Mouse (Mus musculus) cortical plate, adult 2 months (tissue): Measurements from ENCODE around the gene Casp12. TPM values are rescaled to one million over a fixed set of nuclear protein-coding genes. Genes with fewer than 3 reads are reported as not detected.

Source experiments
- H3K27ac ChIP-seq: fragments of 200-500 bp; 2 replicates; pipeline ENCODE4 v1.5.1; 2012; ENCODE audit warnings: low read length, control low read depth, inconsistent platforms; ENCODE audit not compliant: insufficient read depth
- H3K4me1 ChIP-seq: fragments of 200-500 bp; 2 replicates; pipeline ENCODE4 v1.6.1; 2011; ENCODE audit warnings: low read length; ENCODE audit not compliant: control insufficient read depth, insufficient read depth
- H3K4me3 ChIP-seq: fragments of 200-500 bp; 2 replicates; pipeline ENCODE4 v1.5.1; 2011; ENCODE audit warnings: mild to moderate bottlenecking, low read length, control low read depth; ENCODE audit not compliant: insufficient read depth
- CTCF ChIP-seq: fragments of 200-500 bp; IDR thresholded peaks from 2 replicates; pipeline ENCODE4 v1.5.1; 2011; ENCODE audit warnings: mild to moderate bottlenecking, control low read depth, low read length; ENCODE audit not compliant: insufficient read depth; ENCODE audit errors: extremely low read depth
- POLR2A ChIP-seq: fragments of 200-500 bp; IDR thresholded peaks from 2 replicates; pipeline ENCODE4 v1.6.1; 2011; ENCODE audit warnings: mild to moderate bottlenecking, low read length, control low read depth; ENCODE audit not compliant: insufficient read depth; ENCODE audit errors: extremely low read depth
- polyA plus RNA-seq: library from polyadenylated mRNA; depleted of rRNA; stranded (reverse); fragments of >200 nt; gene quantifications from 2 replicates; pipeline ENCODE4 v1.2.3, GENCODE M21; 2012; rRNA removed

The Casp12 gene
- polyA plus RNA-seq = 1.3 and 1.5 TPM in 2 replicates

GRCm38 (mm10) chr9:5345291-5345898 is at the start of gene Casp12:
Casp12 (plus strand) TSS chr9:5345430.
- no peak within 1 kb of the TSS for H3K27ac ChIP-seq
- H3K4me1 ChIP-seq = no peaks in the 10 kb centered on the region
- no peak for TF ChIP-seq POLR2A
- no peak for TF ChIP-seq CTCF
- no peak within 1 kb of the TSS for H3K4me3 ChIP-seq

- Histone ChIP-seq H3K4me3 (no peak overlapping the region), H3K4me1 (no peaks in the 10 kb centered on the region), H3K27ac (no peak overlapping the region)
- TF ChIP-seq CTCF = no peak
- TF ChIP-seq POLR2A = no peak
Measured at GRCm38 (mm10) chr9:5296354-5297237, 48.6 kb upstream of the Casp12 start.

GRCm38 (mm10) chr9:5298329-5299131 is 46.7 kb upstream of the Casp12 start, which contains the start of gene Casp1:
Casp1 (plus strand) TSS chr9:5298517.
- no peak for TF ChIP-seq CTCF
- no peak for TF ChIP-seq POLR2A
- H3K4me1 ChIP-seq = no peaks in the 10 kb centered on the region
- no peak within 1 kb of the TSS for H3K4me3 ChIP-seq
- H3K27ac ChIP-seq = no peak within 1 kb of the TSS

GRCm38 (mm10) chr9:5299132-5299381 is 46.2 kb upstream of the Casp12 start:
- no peak for TF ChIP-seq POLR2A
- no peak for TF ChIP-seq CTCF
- Histone ChIP-seq H3K27ac (no peak overlapping the region), H3K4me1 (no peaks in the 10 kb centered on the region), H3K4me3 (no peak overlapping the region)

GRCm38 (mm10) chr9:5308561-5308960 is 36.7 kb upstream of the Casp12 start, which contains the start of gene Casp4:
Casp4 (plus strand) TSS chr9:5308828.
- no peak within 1 kb of the TSS for H3K4me3 ChIP-seq
- H3K27ac ChIP-seq = no peak within 1 kb of the TSS
- no peak for TF ChIP-seq CTCF
- TF ChIP-seq POLR2A = no peak
- no peaks in the 10 kb centered on the region for H3K4me1 ChIP-seq

- Histone ChIP-seq H3K4me1 (no peaks in the 10 kb centered on the region), H3K27ac (no peak overlapping the region), H3K4me3 (no peak overlapping the region)
- no peak for TF ChIP-seq CTCF
- no peak for TF ChIP-seq POLR2A
Measured at GRCm38 (mm10) chr9:5310112-5310511, 35.1 kb upstream of the Casp12 start.

GRCm38 (mm10) chr9:5311435-5311834 is 33.8 kb upstream of the Casp12 start:
- no peak overlapping the region for H3K4me3 ChIP-seq
- no peak overlapping the region for H3K27ac ChIP-seq
- H3K4me1 ChIP-seq = no peaks in the 10 kb centered on the region
- TF ChIP-seq CTCF (no peak), POLR2A (no peak)

GRCm38 (mm10) chr9:5328204-5328603 is 17.0 kb upstream of the Casp12 start:
- no peak for TF ChIP-seq CTCF
- no peak for TF ChIP-seq POLR2A
- H3K27ac ChIP-seq = no peak overlapping the region
- no peaks in the 10 kb centered on the region for H3K4me1 ChIP-seq
- H3K4me3 ChIP-seq = no peak overlapping the region

GRCm38 (mm10) chr9:5332441-5332840 is 12.8 kb upstream of the Casp12 start:
- H3K4me3 ChIP-seq = no peak overlapping the region
- no peak for TF ChIP-seq CTCF
- no peak for TF ChIP-seq POLR2A
- H3K27ac ChIP-seq = no peak overlapping the region
- no peaks in the 10 kb centered on the region for H3K4me1 ChIP-seq
